ENCODE assay signal across 20 mouse cellular contexts in the genomic region with DNA sequence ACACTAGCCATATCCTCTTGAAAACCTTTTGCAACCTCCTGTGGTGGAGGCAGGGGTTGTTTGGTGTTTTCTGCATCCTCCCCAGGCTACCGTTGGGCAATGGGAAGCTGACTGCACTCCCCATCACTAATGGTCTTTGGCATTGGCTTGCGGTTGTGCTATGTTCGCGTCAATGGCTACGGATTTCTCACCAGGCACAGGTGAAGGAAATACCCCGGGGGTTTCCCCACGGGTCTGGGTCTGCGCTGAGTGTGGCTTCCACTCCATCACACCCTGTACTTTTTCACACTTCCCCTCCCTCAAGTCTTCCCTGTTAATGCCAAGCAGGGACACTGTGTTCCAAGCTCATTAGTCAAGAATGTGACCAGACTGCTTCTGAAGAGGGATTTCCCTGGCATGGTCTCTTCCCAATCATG.
DNase-seq lines count a peak whose midpoint lies in the region; ATAC-seq and TF ChIP-seq lines count a peak whose summit lies in the region.
"Had no signal": no experiment of that assay in that cellular context is flagged by ENCODE, and none has a peak within 500 bp of the region (broad histone marks: within the 10 kb centered on the region; RNA-seq: fewer than 3 reads in every experiment).

No protein-coding gene starts in this region.

- no peaks in the 10 kb centered on the region for H3K9me3 ChIP-seq in kidney, embryonic 15.5 days (replicated peaks)
- H3K9me3 ChIP-seq: forebrain, embryonic 13.5 days; hindbrain, embryonic 13.5 days; intestine, embryonic 15.5 days; limb, embryonic 12.5 days had no signal

- no peak overlapping the region for H3K4me3 ChIP-seq in kidney, adult 2 months (ENCODE audit: insufficient read depth, low read depth, low read length)
- no peak overlapping the region for H3K4me3 ChIP-seq in kidney, embryonic 15.5 days (replicated peaks)
- H3K4me3 ChIP-seq: forebrain, embryonic 13.5 days; hindbrain, embryonic 13.5 days; intestine, embryonic 15.5 days; layer of hippocampus, adult 2 months; limb, embryonic 12.5 days had no signal

- whole genome bisulfite sequencing in kidney, adult 2 months, result 59% methylated on average over 8 of the region's 8 CpGs
- 90% methylated on average over 8 of the region's 8 CpGs for WGBS in kidney, embryonic 15.5 days

- TF ChIP-seq POLR2A in kidney, adult 2 months (IDR thresholded peaks at IDR 0.05; ENCODE audit: low read depth, low read length), result no peak

- H3K27ac ChIP-seq in kidney, adult 2 months (ENCODE audit: insufficient read depth, low read depth, low read length), result no peak overlapping the region
- no peak overlapping the region for H3K27ac ChIP-seq in kidney, embryonic 15.5 days
- H3K27ac ChIP-seq: forebrain, embryonic 13.5 days; hindbrain, embryonic 13.5 days; intestine, embryonic 15.5 days; layer of hippocampus, adult 2 months; limb, embryonic 12.5 days; liver, embryonic 14.5 days had no signal

- H3K36me3 ChIP-seq in kidney, adult 2 months (ENCODE audit: control insufficient read depth, insufficient read depth, low read length), result no peaks in the 10 kb centered on the region
- no peaks in the 10 kb centered on the region for H3K36me3 ChIP-seq in kidney, embryonic 15.5 days
- H3K36me3 ChIP-seq: hindbrain, embryonic 13.5 days; intestine, embryonic 15.5 days; limb, embryonic 12.5 days had no signal

- DNase-seq in kidney, adult 2 months, result peak; percentile 39
- peak; percentile 3 for DNase-seq in right cerebral cortex, adult 18-20 months
- DNase-seq in right cerebral cortex, postnatal 10 days (ENCODE audit: low spot score in 2 of 2), result no peak
- no peak for DNase-seq in heart, adult 11 months
- no peak for DNase-seq in spleen, adult 12 weeks (ENCODE audit: low spot score)
- DNase-seq: B cell, adult 2 months; heart, postnatal 10 days; retina, postnatal 1 day; spleen, adult 18-20 months; thymus, postnatal 14 days had no signal

- no peak overlapping the region for H3K9ac ChIP-seq in kidney, embryonic 15.5 days
- H3K9ac ChIP-seq: forebrain, embryonic 13.5 days; hindbrain, embryonic 13.5 days; intestine, embryonic 15.5 days; limb, embryonic 12.5 days; liver, embryonic 14.5 days had no signal

- H3K4me1 ChIP-seq in kidney, adult 2 months (ENCODE audit: control insufficient read depth, insufficient read depth, low read length), result peaks cover 15% of the 10 kb centered on the region; the same call in 1 of the 2 replicates
- H3K4me1 ChIP-seq in kidney, embryonic 15.5 days, result no peaks in the 10 kb centered on the region
- H3K4me1 ChIP-seq: forebrain, embryonic 13.5 days; hindbrain, embryonic 13.5 days; limb, embryonic 12.5 days had no signal

- TF ChIP-seq CTCF in kidney, adult 2 months (conservative IDR thresholded peaks at IDR 0.05; ENCODE audit: insufficient read depth, insufficient read length, low read depth, low read length), result no peak

- H3K27me3 ChIP-seq in kidney, adult 2 months (replicated peaks; ENCODE audit: control insufficient read depth, insufficient read depth, low read length), result no peaks in the 10 kb centered on the region
- no peaks in the 10 kb centered on the region for H3K27me3 ChIP-seq in kidney, embryonic 15.5 days
- H3K27me3 ChIP-seq: forebrain, embryonic 13.5 days; hindbrain, embryonic 13.5 days; intestine, embryonic 15.5 days; limb, embryonic 12.5 days had no signal

- no peak for ATAC-seq in kidney, embryonic 15.5 days (replicated peaks; ENCODE audit: low FRiP score)
- ATAC-seq in hematopoietic stem cell, adult 5-6 weeks (replicated peaks in 1 of 2; ENCODE audit: insufficient read depth in 1 of 2, low FRiP score in 2 of 2, low TSS enrichment in 1 of 2, low read depth in 1 of 2, poor library complexity in 2 of 2, severe bottlenecking in 2 of 2), result peak; percentile 46 to 68; a peak in 2 of 4 replicates
- ATAC-seq in neutrophil, adult 5-6 weeks (ENCODE audit: extremely low read depth, insufficient number of reproducible peaks, low FRiP score, poor library complexity, severe bottlenecking), result peak; percentile 33; the same call in 1 of the 2 replicates
- ATAC-seq: forebrain, embryonic 13.5 days; intestine, embryonic 15.5 days; lung, postnatal 0 days had no signal

- H3K4me2 ChIP-seq in kidney, embryonic 15.5 days, result no peak overlapping the region
- H3K4me2 ChIP-seq: forebrain, embryonic 13.5 days; hindbrain, embryonic 13.5 days; intestine, embryonic 15.5 days; limb, embryonic 12.5 days had no signal

Comparison
In these comparisons a context has a peak if more than half of its experiments do, and no peak if none do; other contexts are left out.
1. DNase-seq: peak in kidney, adult 2 months (single experiment) and right cerebral cortex, adult 18-20 months (single experiment); none in right cerebral cortex, postnatal 10 days (0 of 2), heart, adult 11 months (single experiment) and spleen, adult 12 weeks (single experiment).